ENCODE assay signal across 9 mouse cellular contexts in the genomic region with DNA sequence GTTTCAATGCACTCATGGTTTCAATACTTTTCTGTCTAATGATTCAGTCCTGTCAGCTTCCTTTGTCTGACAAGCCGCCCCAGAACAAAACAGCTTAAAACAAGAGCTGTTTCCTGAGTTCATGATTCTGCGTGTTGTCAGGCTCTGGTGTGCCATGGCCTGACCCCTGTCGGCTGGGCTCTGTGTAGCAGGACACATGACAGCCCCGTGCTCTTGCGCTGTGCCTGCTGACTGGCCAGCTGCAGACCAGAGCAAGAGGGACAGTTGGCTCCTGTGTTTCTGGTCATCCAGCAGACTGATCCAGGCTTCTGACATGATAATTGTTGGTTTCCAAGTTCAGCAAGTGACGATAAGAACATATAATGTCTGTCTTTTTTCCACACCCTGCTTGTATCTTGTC. TPM values are rescaled to one million over a fixed set of nuclear protein-coding genes. Genes with fewer than 3 reads are reported as not detected.
DNase-seq lines count a peak whose midpoint lies in the region; ATAC-seq and TF ChIP-seq lines count a peak whose summit lies in the region.
"Had no signal": no experiment of that assay in that cellular context is flagged by ENCODE, and none has a peak within 500 bp of the region (broad histone marks: within the 10 kb centered on the region; RNA-seq: fewer than 3 reads in every experiment).

No protein-coding gene starts in this region.

- peak; percentile 79 for TF ChIP-seq CTCF in liver, adult 2 months (IDR thresholded peaks at IDR 0.05; ENCODE audit: low read depth, low read length)
- TF ChIP-seq CTCF in kidney, adult 2 months (conservative IDR thresholded peaks at IDR 0.05; ENCODE audit: insufficient read depth, insufficient read length, low read depth, low read length) = peak; percentile 74

- H3K4me1 ChIP-seq in liver, adult 2 months (ENCODE audit: control insufficient read depth, insufficient read depth, low read length) = no peaks in the 10 kb centered on the region; the same call in 1 of the 2 replicates
- no peaks in the 10 kb centered on the region; the same call in 1 of the 2 replicates for H3K4me1 ChIP-seq in liver, embryonic 11.5 days (replicated peaks; ENCODE audit: control insufficient read depth, insufficient read depth, low read length)
- H3K4me1 ChIP-seq in kidney, adult 2 months (ENCODE audit: control insufficient read depth, insufficient read depth, low read length) = no peaks in the 10 kb centered on the region; the same call in 1 of the 2 replicates

- DNase-seq in liver, adult 2 months (ENCODE audit: extremely low read depth, low read depth, low spot score) = peak; percentile 26
- no peak for DNase-seq in liver, embryonic 11.5 days (ENCODE audit: low spot score)
- peak; percentile 58 for DNase-seq in ZHBTc4 (ENCODE audit: low read depth, low spot score)
- DNase-seq in forelimb bud, embryonic 11.5 days (ENCODE audit: low read depth, low spot score) = peak; percentile 46
- DNase-seq in kidney, adult 2 months = peak; percentile 56
- peak; percentile 31 to 35 for DNase-seq in thymus, postnatal 36 days
- DNase-seq in layer of hippocampus, adult 9-10 months (ENCODE audit: low spot score) = no peak

- no peak overlapping the region for H3K27ac ChIP-seq in liver, adult 2 months (replicated peaks; ENCODE audit: insufficient read depth, low read depth, low read length)
- no peak overlapping the region for H3K27ac ChIP-seq in liver, embryonic 11.5 days (ENCODE audit: low read depth, low read length)
- H3K27ac ChIP-seq in kidney, adult 2 months (ENCODE audit: insufficient read depth, low read depth, low read length) = no peak overlapping the region
- H3K27ac ChIP-seq: macrophage had no signal

- H3K4me3 ChIP-seq in liver, adult 2 months (ENCODE audit: insufficient read depth, low read depth, low read length) = no peak overlapping the region
- H3K4me3 ChIP-seq in liver, embryonic 11.5 days (ENCODE audit: low read depth, low read length) = no peak overlapping the region
- no peak overlapping the region for H3K4me3 ChIP-seq in kidney, adult 2 months (ENCODE audit: insufficient read depth, low read depth, low read length)

- H3K9ac ChIP-seq in liver, adult 2 months (ENCODE audit: low read depth, low read length) = no peak overlapping the region
- no peak overlapping the region for H3K9ac ChIP-seq in liver, embryonic 11.5 days (ENCODE audit: low read depth, low read length)

- H3K9me3 ChIP-seq in liver, embryonic 11.5 days (ENCODE audit: control insufficient read depth, low read length) = no peaks in the 10 kb centered on the region

- WGBS in liver, adult 2 months = 44% methylated on average over 6 of the region's 6 CpGs
- WGBS in liver, embryonic 11.5 days = 48% methylated on average over 6 of the region's 6 CpGs
- 29% methylated on average over 6 of the region's 6 CpGs for WGBS in kidney, adult 2 months

- ATAC-seq in liver, embryonic 11.5 days (replicated peaks; ENCODE audit: low FRiP score) = no peak; the same call in 1 of the 2 replicates
- ATAC-seq in megakaryocyte progenitor cell, adult 5-6 weeks (replicated peaks; ENCODE audit: poor library complexity) = peak; percentile 81

- H3K4me2 ChIP-seq in liver, embryonic 11.5 days = no peak overlapping the region

- H3K36me3 ChIP-seq in liver, adult 2 months (ENCODE audit: control insufficient read depth, insufficient read depth, low read length) = no peaks in the 10 kb centered on the region
- H3K36me3 ChIP-seq in liver, embryonic 11.5 days (ENCODE audit: control insufficient read depth, insufficient read depth, low read length) = no peaks in the 10 kb centered on the region
- no peaks in the 10 kb centered on the region for H3K36me3 ChIP-seq in kidney, adult 2 months (ENCODE audit: control insufficient read depth, insufficient read depth, low read length)

- H3K27me3 ChIP-seq in liver, adult 2 months (ENCODE audit: control insufficient read depth, insufficient read depth, low read length) = no peaks in the 10 kb centered on the region
- peaks cover 4% of the 10 kb centered on the region for H3K27me3 ChIP-seq in liver, embryonic 11.5 days (replicated peaks; ENCODE audit: control insufficient read depth, insufficient read depth, low read length)
- no peaks in the 10 kb centered on the region for H3K27me3 ChIP-seq in kidney, adult 2 months (replicated peaks; ENCODE audit: control insufficient read depth, insufficient read depth, low read length)

- no peak for TF ChIP-seq POLR2A in liver, adult 2 months (IDR thresholded peaks at IDR 0.05; ENCODE audit: extremely low read depth, insufficient read depth, low read length)
- TF ChIP-seq POLR2A in kidney, adult 2 months (IDR thresholded peaks at IDR 0.05; ENCODE audit: low read depth, low read length) = no peak

- no peaks in the 10 kb centered on the region for H3K79me2 ChIP-seq in liver, adult 2 months (ENCODE audit: control insufficient read depth, insufficient read depth, low read length)

RNA-seq across cellular contexts. Expression of gene Tmem238l, which starts 26.4 kb away (rescaled TPM):
- not detected in 2 replicates for total RNA-seq in liver, adult 2 months (2014; rRNA removed)
- polyA plus RNA-seq in liver, adult 2 months (2012; rRNA removed) = not detected in 2 replicates
- not detected in 2 replicates for polyA plus RNA-seq in liver, embryonic 11.5 days (2014; fragmentation: Nextera tagmentation; extraction: Ambion mirVana)
- 5.3 and 5.8 TPM in 2 replicates for polyA plus RNA-seq in kidney, adult 2 months (2012; rRNA removed)
- not detected in 2 replicates for total RNA-seq in megakaryocyte progenitor cell, adult 5-6 weeks (2015)
- not detected in 2 replicates for total RNA-seq in megakaryocyte progenitor cell, adult 5-6 weeks (2017)
- polyA plus RNA-seq: macrophage had no signal

RNA-seq across cellular contexts. Expression of gene Tmem220, which starts 42.2 kb away (rescaled TPM):
- 6.6 and 8.7 TPM in 2 replicates for total RNA-seq in liver, adult 2 months (2014; rRNA removed)
- 9.5 and 9.9 TPM in 2 replicates for polyA plus RNA-seq in liver, adult 2 months (2012; rRNA removed)
- polyA plus RNA-seq in liver, embryonic 11.5 days (2014; fragmentation: Nextera tagmentation; extraction: Ambion mirVana) = 1.8 and 1.9 TPM in 2 replicates
- 6.4 and 7.5 TPM in 2 replicates for polyA plus RNA-seq in kidney, adult 2 months (2012; rRNA removed)
- total RNA-seq in megakaryocyte progenitor cell, adult 5-6 weeks (2015) = 2.1 and 2.7 TPM in 2 replicates
- 0.87 and 1.5 TPM in 2 replicates for total RNA-seq in megakaryocyte progenitor cell, adult 5-6 weeks (2017)

Comparison
In these comparisons a context has a peak if more than half of its experiments do, and no peak if none do; other contexts are left out.
1. DNase-seq: peak in liver, adult 2 months (single experiment), ZHBTc4 (single experiment), forelimb bud, embryonic 11.5 days (single experiment), kidney, adult 2 months (single experiment) and thymus, postnatal 36 days (2 of 2); none in liver, embryonic 11.5 days (single experiment) and layer of hippocampus, adult 9-10 months (single experiment).